Mouse (Mus musculus) heart, adult 8-10 months (tissue): ENCODE measurements around the gene Sarnp. TPM values are rescaled to one million over a fixed set of nuclear protein-coding genes. Genes with fewer than 3 reads are reported as not detected.
"Not testable (repeated sequence)": the region's sequence is repeated elsewhere in the genome, so short reads cannot be mapped to it uniquely, and the experiment has no call there.

Experiments used
- DNase-seq: peaks from one replicate; pipeline ENCODE4 v3.0.0; 2022; ENCODE audit warnings: low spot score
- total RNA-seq, 4 experiments: library from RNA; stranded (reverse); gene quantifications; 2 replicates each; pipeline ENCODE4 v1.2.4; 2022

Sarnp gene
- total RNA-seq, 4 experiments from 2014 or later: 31.5 to 40.7 (median 36.8) TPM

- peak; percentile 99 for DNase-seq
These were observed 4.4 kb downstream of the Sarnp start, which contains the start of gene Ormdl2 for GRCm38 (mm10) chr10:128821358-128822056. Gene Ormdl2 (minus strand): TSS chr10:128821645.

GRCm38 (mm10) chr10:128822135-128822534, 5.0 kb downstream of the Sarnp start:
- no peak for DNase-seq

GRCm38 (mm10) chr10:128823087-128823486, 6.0 kb downstream of the Sarnp start:
- not testable (repeated sequence) for DNase-seq

- DNase-seq: no peak
These were observed 6.7 kb downstream of the Sarnp start for GRCm38 (mm10) chr10:128823821-128824220.

GRCm38 (mm10) chr10:128837400-128837799, 20.3 kb downstream of the Sarnp start:
- no peak for DNase-seq

- no peak for DNase-seq
These were observed 22.3 kb downstream of the Sarnp start for GRCm38 (mm10) chr10:128839434-128839833.

- DNase-seq: no peak
These were observed 23.5 kb downstream of the Sarnp start for GRCm38 (mm10) chr10:128840612-128841011.

GRCm38 (mm10) chr10:128843260-128843659, 26.1 kb downstream of the Sarnp start:
- DNase-seq: no peak

GRCm38 (mm10) chr10:128845516-128845915, 28.4 kb downstream of the Sarnp start:
- DNase-seq: peak; percentile 19

GRCm38 (mm10) chr10:128846664-128847063, 29.5 kb downstream of the Sarnp start:
- DNase-seq: no peak

- DNase-seq: no peak
These were observed 31.3 kb downstream of the Sarnp start for GRCm38 (mm10) chr10:128848426-128848825.

- DNase-seq: no peak
These were observed 33.2 kb downstream of the Sarnp start for GRCm38 (mm10) chr10:128850339-128850738.

GRCm38 (mm10) chr10:128861176-128861575, 44.0 kb downstream of the Sarnp start:
- no peak for DNase-seq

GRCm38 (mm10) chr10:128866042-128866441, 48.9 kb downstream of the Sarnp start:
- no peak for DNase-seq

- DNase-seq: no peak
These were observed 49.4 kb downstream of the Sarnp start for GRCm38 (mm10) chr10:128866518-128866917.

GRCm38 (mm10) chr10:128870341-128870740, 53.2 kb downstream of the Sarnp start:
- no peak for DNase-seq

GRCm38 (mm10) chr10:128878291-128878690, 61.2 kb downstream of the Sarnp start:
- DNase-seq: no peak

- no peak for DNase-seq
These were observed 61.7 kb downstream of the Sarnp start for GRCm38 (mm10) chr10:128878811-128879210.

GRCm38 (mm10) chr10:128882067-128882466, 64.9 kb downstream of the Sarnp start:
- no peak for DNase-seq

GRCm38 (mm10) chr10:128888941-128889827, 72.1 kb downstream of the Sarnp start:
- no peak for DNase-seq

GRCm38 (mm10) chr10:128889846-128890245, 72.7 kb downstream of the Sarnp start:
- no peak for DNase-seq
